Mouse (Mus musculus): ENCODE measurements at regions not wholly inside any gene's neighbourhood (a gene's known extent, or its start where the extent isn't known, plus 50 kb on each side); places are given as distances from the start of the nearest gene placed in this dataset.
A peak's percentile ranks its signal among the peaks of the same experiment; 100 is the strongest.

GRCm38 (mm10) chr3:147968271-147968670 is 1022.1 kb downstream of the Adgrl2 start:
- DNase-seq (ENCODE audit: low spot score): no peak
- no peaks in the 10 kb centered on the region for H3K36me3 ChIP-seq (ENCODE audit: control insufficient read depth, insufficient read depth, low read length)
- H3K4me1 ChIP-seq (ENCODE audit: control insufficient read depth, insufficient read depth, low read length): peaks cover 20% of the 10 kb centered on the region; the same call in 1 of the 2 replicates
- 69% methylated on average over 11 of the region's 11 CpGs for WGBS
- no peak for ATAC-seq (ENCODE audit: low read depth)
- no peaks in the 10 kb centered on the region for H3K27me3 ChIP-seq (replicated peaks; ENCODE audit: control insufficient read depth, insufficient read depth, low read length)
- H3K9me3 ChIP-seq (ENCODE audit: control insufficient read depth, low read length): no peaks in the 10 kb centered on the region
- H3K27ac ChIP-seq (replicated peaks; ENCODE audit: low read depth, low read length): no peak overlapping the region
- peak overlapping the region; percentile 30; the same call in 1 of the 2 replicates for H3K4me2 ChIP-seq (ENCODE audit: low read depth, low read length)
- H3K4me3 ChIP-seq (ENCODE audit: low read depth, low read length): no peak overlapping the region
- no peak overlapping the region for H3K9ac ChIP-seq (ENCODE audit: low read depth, low read length)

- DNase-seq (ENCODE audit: low spot score) (peak; percentile 55), ATAC-seq (ENCODE audit: low read depth) (no peak)
- Histone ChIP-seq H3K9me3 (ENCODE audit: control insufficient read depth, low read length) (no peaks in the 10 kb centered on the region), H3K4me3 (ENCODE audit: low read depth, low read length) (no peak overlapping the region), H3K36me3 (ENCODE audit: control insufficient read depth, insufficient read depth, low read length) (no peaks in the 10 kb centered on the region), H3K4me2 (ENCODE audit: low read depth, low read length) (peak overlapping the region; percentile 30; the same call in 1 of the 2 replicates), H3K27ac (replicated peaks; ENCODE audit: low read depth, low read length) (no peak overlapping the region), H3K27me3 (replicated peaks; ENCODE audit: control insufficient read depth, insufficient read depth, low read length) (no peaks in the 10 kb centered on the region), H3K9ac (ENCODE audit: low read depth, low read length) (no peak overlapping the region), H3K4me1 (ENCODE audit: control insufficient read depth, insufficient read depth, low read length) (peaks cover 22% of the 10 kb centered on the region; the same call in 1 of the 2 replicates)
- WGBS: 27% methylated on average over 9 of the region's 9 CpGs
Observed at GRCm38 (mm10) chr3:147967866-147968265, 1022.5 kb downstream of the Adgrl2 start.

- 79% methylated on average over 3 of the region's 3 CpGs for WGBS
- no peak for DNase-seq (ENCODE audit: low spot score)
Observed at GRCm38 (mm10) chr3:147967261-147967660, 1023.1 kb downstream of the Adgrl2 start.

GRCm38 (mm10) chr3:147966827-147967226 is 1023.5 kb downstream of the Adgrl2 start:
- Histone ChIP-seq H3K9ac (ENCODE audit: low read depth, low read length) (no peak overlapping the region), H3K27me3 (replicated peaks; ENCODE audit: control insufficient read depth, insufficient read depth, low read length) (no peaks in the 10 kb centered on the region), H3K27ac (replicated peaks; ENCODE audit: low read depth, low read length) (no peak overlapping the region), H3K4me1 (ENCODE audit: control insufficient read depth, insufficient read depth, low read length) (peaks cover 22% of the 10 kb centered on the region; the same call in 1 of the 2 replicates), H3K4me3 (ENCODE audit: low read depth, low read length) (no peak overlapping the region), H3K36me3 (ENCODE audit: control insufficient read depth, insufficient read depth, low read length) (no peaks in the 10 kb centered on the region), H3K9me3 (ENCODE audit: control insufficient read depth, low read length) (no peaks in the 10 kb centered on the region), H3K4me2 (ENCODE audit: low read depth, low read length) (no peak overlapping the region; the same call in 1 of the 2 replicates)
- DNase-seq (ENCODE audit: low spot score): no peak
- no peak for ATAC-seq (ENCODE audit: low read depth)
- 69% methylated on average over 8 of the region's 8 CpGs for WGBS

More at GRCm38 (mm10) chr3:147967261-147967660, 1023.1 kb downstream of the Adgrl2 start:
- H3K36me3 ChIP-seq (ENCODE audit: control insufficient read depth, insufficient read depth, low read length): no peaks in the 10 kb centered on the region
- no peak overlapping the region for H3K9ac ChIP-seq (ENCODE audit: low read depth, low read length)
- H3K27ac ChIP-seq (replicated peaks; ENCODE audit: low read depth, low read length): no peak overlapping the region
- peaks cover 22% of the 10 kb centered on the region; the same call in 1 of the 2 replicates for H3K4me1 ChIP-seq (ENCODE audit: control insufficient read depth, insufficient read depth, low read length)
- H3K27me3 ChIP-seq (replicated peaks; ENCODE audit: control insufficient read depth, insufficient read depth, low read length): no peaks in the 10 kb centered on the region
- no peaks in the 10 kb centered on the region for H3K9me3 ChIP-seq (ENCODE audit: control insufficient read depth, low read length)
- H3K4me2 ChIP-seq (ENCODE audit: low read depth, low read length): no peak overlapping the region
- no peak overlapping the region for H3K4me3 ChIP-seq (ENCODE audit: low read depth, low read length)
- peak; percentile 76; the same call in 1 of the 2 replicates for ATAC-seq (ENCODE audit: low read depth)

- H3K4me3 ChIP-seq (ENCODE audit: low read depth, low read length): no peak overlapping the region
- H3K4me2 ChIP-seq (ENCODE audit: low read depth, low read length): peak overlapping the region; percentile 24; the same call in 1 of the 2 replicates
- H3K27me3 ChIP-seq (replicated peaks; ENCODE audit: control insufficient read depth, insufficient read depth, low read length): no peaks in the 10 kb centered on the region
- H3K4me1 ChIP-seq (ENCODE audit: control insufficient read depth, insufficient read depth, low read length): peaks cover 22% of the 10 kb centered on the region; the same call in 1 of the 2 replicates
- H3K9me3 ChIP-seq (ENCODE audit: control insufficient read depth, low read length): no peaks in the 10 kb centered on the region
- H3K27ac ChIP-seq (replicated peaks; ENCODE audit: low read depth, low read length): no peak overlapping the region
- no peaks in the 10 kb centered on the region for H3K36me3 ChIP-seq (ENCODE audit: control insufficient read depth, insufficient read depth, low read length)
- no peak overlapping the region for H3K9ac ChIP-seq (ENCODE audit: low read depth, low read length)
- 42% methylated on average over 12 of the region's 12 CpGs for WGBS
- DNase-seq (ENCODE audit: low spot score) (peak; percentile 51), ATAC-seq (ENCODE audit: low read depth) (0 out of 2 replicates have a peak, but pooled peaks have one; percentile 44)
Observed at GRCm38 (mm10) chr3:147966379-147966778, 1024.0 kb downstream of the Adgrl2 start.

GRCm38 (mm10) chr3:147963698-147964476 is 1026.5 kb downstream of the Adgrl2 start:
- H3K4me3 ChIP-seq (ENCODE audit: low read depth, low read length): no peak overlapping the region
- H3K36me3 ChIP-seq (ENCODE audit: control insufficient read depth, insufficient read depth, low read length): no peaks in the 10 kb centered on the region
- ATAC-seq (ENCODE audit: low read depth) (no peak), DNase-seq (ENCODE audit: low spot score) (no peak)
- H3K27me3 ChIP-seq (replicated peaks; ENCODE audit: control insufficient read depth, insufficient read depth, low read length): no peaks in the 10 kb centered on the region
- WGBS: 34% methylated on average over 13 of the region's 13 CpGs
- H3K4me2 ChIP-seq (ENCODE audit: low read depth, low read length): no peak overlapping the region
- H3K27ac ChIP-seq (replicated peaks; ENCODE audit: low read depth, low read length): no peak overlapping the region
- no peak overlapping the region for H3K9ac ChIP-seq (ENCODE audit: low read depth, low read length)
- H3K9me3 ChIP-seq (ENCODE audit: control insufficient read depth, low read length): no peaks in the 10 kb centered on the region
- peaks cover 22% of the 10 kb centered on the region; the same call in 1 of the 2 replicates for H3K4me1 ChIP-seq (ENCODE audit: control insufficient read depth, insufficient read depth, low read length)

GRCm38 (mm10) chr3:147948041-147948592 is 1042.2 kb downstream of the Adgrl2 start:
- Histone ChIP-seq H3K9ac (ENCODE audit: low read depth, low read length) (no peak overlapping the region), H3K4me1 (ENCODE audit: control insufficient read depth, insufficient read depth, low read length) (peaks cover 4% of the 10 kb centered on the region; the same call in 1 of the 2 replicates), H3K9me3 (ENCODE audit: control insufficient read depth, low read length) (no peaks in the 10 kb centered on the region), H3K27me3 (replicated peaks; ENCODE audit: control insufficient read depth, insufficient read depth, low read length) (no peaks in the 10 kb centered on the region), H3K4me3 (ENCODE audit: low read depth, low read length) (no peak overlapping the region), H3K27ac (replicated peaks; ENCODE audit: low read depth, low read length) (no peak overlapping the region), H3K4me2 (ENCODE audit: low read depth, low read length) (no peak overlapping the region), H3K36me3 (ENCODE audit: control insufficient read depth, insufficient read depth, low read length) (no peaks in the 10 kb centered on the region)
- WGBS: 46% methylated on average over 13 of the region's 13 CpGs
- ATAC-seq (ENCODE audit: low read depth): no peak; the same call in 1 of the 2 replicates
- DNase-seq (ENCODE audit: low spot score): peak; percentile 61

- no peak overlapping the region for H3K27ac ChIP-seq (replicated peaks; ENCODE audit: low read depth, low read length)
- no peaks in the 10 kb centered on the region for H3K27me3 ChIP-seq (replicated peaks; ENCODE audit: control insufficient read depth, insufficient read depth, low read length)
- no peaks in the 10 kb centered on the region for H3K36me3 ChIP-seq (ENCODE audit: control insufficient read depth, insufficient read depth, low read length)
- H3K4me3 ChIP-seq (ENCODE audit: low read depth, low read length): no peak overlapping the region
- H3K4me1 ChIP-seq (ENCODE audit: control insufficient read depth, insufficient read depth, low read length): peaks cover under 1% of the 10 kb centered on the region; the same call in 1 of the 2 replicates
- no peaks in the 10 kb centered on the region for H3K9me3 ChIP-seq (ENCODE audit: control insufficient read depth, low read length)
- peak; percentile 20 for DNase-seq (ENCODE audit: low spot score)
- ATAC-seq (ENCODE audit: low read depth): no peak
- WGBS: 57% methylated on average over 4 of the region's 4 CpGs
- H3K4me2 ChIP-seq (ENCODE audit: low read depth, low read length): no peak overlapping the region
- H3K9ac ChIP-seq (ENCODE audit: low read depth, low read length): no peak overlapping the region
Observed at GRCm38 (mm10) chr3:147943314-147943713, 1047.0 kb downstream of the Adgrl2 start.

Data from embryonic facial prominence, embryonic 14.5 days (tissue).